Mouse (Mus musculus) frontal cortex, postnatal 10 days (tissue): ENCODE measurements around the gene Gpr108.
A peak's percentile ranks its signal among the peaks of the same experiment; 100 is the strongest.

Experiments used
- DNase-seq, 2 experiments: peaks; one replicate each; pipeline ENCODE4 v3.0.0; 2022; ENCODE audit warnings: low spot score in 2 of 2, mixed read lengths in 1 of 2

Gene Gpr108

DNA sequence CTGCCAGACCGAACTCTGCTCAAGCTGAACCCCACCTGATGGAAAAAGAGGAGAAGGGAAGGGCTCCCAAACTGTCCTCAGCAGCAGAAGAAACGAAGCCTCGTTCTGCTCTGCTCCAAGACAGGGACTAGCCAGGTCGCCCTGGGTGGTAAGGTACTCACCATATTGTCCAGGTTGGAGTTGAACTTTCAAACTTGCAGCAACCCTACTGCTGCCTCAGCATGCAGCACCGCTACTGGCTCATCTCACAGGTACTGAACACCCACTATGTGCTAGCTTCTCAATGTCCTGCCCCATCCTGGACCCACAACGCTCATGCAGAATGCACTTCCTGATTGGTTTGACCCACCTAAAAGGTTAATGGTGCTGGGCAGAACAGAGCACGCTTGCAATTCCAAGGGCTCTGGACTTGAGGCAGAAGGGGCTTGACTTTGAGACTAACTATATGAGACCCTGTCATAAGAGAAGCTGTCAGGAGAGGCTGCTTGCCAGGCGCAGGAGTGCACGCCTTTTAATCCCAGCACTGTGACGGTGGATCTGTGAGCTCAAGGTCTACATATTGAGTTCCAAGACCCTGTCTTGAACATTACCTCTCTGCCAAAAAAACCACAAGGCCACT, 2.8 kb downstream of the Gpr108 start:
- DNase-seq, result no peak

DNA sequence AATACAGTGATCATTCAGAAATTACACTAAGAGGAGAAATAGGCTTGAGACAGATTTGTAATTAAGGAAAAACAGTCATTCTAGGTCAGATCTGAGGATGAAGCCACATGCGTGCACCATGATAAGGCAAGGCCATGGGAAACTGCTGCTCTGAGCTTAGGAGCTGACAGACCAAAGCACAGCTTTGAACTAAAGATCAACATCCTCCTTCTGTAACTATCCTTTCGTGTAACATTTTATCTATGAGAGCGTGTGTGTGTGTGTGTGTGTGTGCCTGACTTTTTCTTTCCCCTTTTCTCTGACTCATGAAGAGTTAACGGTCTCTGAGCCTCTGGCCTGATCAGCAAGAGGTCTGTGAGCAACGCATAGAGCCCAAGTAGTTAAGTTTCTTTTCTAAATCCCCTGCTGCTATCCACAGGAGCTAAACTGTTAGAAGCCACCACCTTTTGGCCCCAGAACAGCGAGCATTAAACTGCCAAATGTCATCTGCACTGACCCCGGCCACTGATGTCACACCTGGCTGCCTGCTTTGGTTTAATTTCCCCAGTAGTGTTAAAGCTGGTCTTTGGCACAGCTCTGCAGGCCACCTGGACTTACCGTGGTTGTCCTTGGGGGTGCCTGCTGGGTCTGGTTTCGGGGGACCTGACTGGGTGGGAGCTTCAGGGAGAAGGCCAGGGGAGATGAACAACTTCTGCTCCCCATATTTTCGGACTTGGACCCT, 4.4 kb downstream of the Gpr108 start:
- DNase-seq, result no peak

DNA sequence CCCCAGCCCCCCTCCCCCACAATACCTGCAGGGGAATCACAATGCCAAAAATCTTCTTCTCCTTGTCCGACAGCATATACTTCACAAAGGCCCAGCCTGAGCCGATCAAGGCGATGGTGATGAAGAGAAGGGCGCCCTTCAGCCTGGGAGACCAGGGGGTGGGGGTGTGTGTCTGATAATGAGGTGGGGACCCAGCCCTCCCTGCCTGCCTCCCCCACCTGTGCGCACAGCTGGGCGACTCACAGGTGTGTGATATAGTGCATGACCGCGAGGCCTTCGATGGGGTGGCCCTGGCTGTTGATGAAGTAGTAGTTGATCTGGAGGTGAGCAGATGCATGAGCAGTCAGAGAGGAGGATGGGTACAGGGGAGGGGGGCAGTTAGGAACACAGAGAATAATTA, 11.1 kb downstream of the Gpr108 start:
- DNase-seq, result no peak

DNA sequence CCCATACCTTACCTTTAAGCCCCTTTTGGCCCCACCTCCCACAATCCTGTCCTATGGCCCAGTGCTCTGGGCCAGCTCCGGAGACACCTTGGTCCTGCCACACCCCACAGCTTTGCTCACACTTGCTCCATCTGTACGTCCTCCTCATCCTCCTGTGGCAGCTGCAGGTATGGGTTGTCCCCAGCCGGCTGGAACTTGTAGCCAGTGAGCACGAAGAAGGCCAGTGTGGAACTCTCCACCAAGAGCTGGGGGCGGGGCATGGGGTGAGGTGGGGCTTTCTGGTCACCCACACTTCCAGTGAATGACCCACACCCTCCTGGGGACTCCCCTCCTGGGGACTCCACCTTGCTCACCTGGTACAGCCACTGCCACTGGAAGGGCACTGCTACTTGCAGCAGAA, 12.4 kb downstream of the Gpr108 start:
- no peak for DNase-seq

DNA sequence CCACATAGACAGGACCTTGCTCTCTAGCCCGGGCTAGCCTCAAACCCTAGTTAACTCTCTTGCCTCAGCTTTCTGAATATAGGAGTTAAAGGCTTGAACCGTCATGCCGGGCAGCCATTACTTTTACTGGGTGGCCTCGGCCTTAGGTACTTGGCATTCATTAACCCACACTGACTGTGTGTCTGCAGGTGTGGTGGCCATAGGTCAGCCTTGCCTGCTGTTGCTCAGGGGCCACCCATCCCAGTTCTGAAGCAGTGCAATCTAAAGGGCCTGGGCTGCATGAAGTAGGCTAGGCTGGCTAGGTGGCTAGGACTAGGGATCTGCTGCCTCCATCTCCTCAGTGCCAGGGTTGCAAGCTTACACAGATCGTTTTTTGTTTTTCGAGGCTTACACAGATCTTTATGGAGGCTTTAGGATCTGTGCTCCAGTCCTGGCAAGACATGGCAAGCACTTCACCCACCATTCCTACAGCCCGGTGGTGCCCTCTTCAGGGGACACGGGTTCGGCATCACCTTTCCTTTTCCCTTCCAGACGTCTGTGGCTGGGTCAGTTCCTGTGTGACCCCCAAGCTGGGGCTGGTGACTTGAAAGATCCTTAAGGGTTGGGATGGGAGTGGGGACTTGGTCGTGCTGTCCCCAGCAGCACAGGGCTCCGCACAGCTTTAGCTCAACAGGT, 13.9 kb downstream of the Gpr108 start:
- DNase-seq, result no peak

DNA sequence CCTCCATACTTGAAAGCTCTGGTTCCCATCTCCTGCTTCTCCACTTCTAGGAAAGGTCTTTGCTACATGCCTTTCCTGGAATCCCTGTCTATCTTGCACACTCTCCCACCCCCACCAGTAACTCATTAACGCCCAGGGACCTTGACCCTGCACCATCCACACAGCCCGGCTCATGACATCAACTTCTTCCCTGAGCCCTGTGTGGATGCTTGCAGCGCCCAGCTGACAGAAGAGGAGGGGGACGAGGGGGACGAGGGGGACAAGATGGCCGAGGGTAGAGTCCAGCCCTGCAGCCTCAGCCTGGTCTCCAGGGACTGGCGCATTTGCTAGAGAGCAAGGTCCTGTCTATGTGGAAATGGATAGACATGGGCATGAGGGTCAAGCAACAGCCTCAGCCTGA, 15.2 kb downstream of the Gpr108 start:
- no peak for DNase-seq

DNA sequence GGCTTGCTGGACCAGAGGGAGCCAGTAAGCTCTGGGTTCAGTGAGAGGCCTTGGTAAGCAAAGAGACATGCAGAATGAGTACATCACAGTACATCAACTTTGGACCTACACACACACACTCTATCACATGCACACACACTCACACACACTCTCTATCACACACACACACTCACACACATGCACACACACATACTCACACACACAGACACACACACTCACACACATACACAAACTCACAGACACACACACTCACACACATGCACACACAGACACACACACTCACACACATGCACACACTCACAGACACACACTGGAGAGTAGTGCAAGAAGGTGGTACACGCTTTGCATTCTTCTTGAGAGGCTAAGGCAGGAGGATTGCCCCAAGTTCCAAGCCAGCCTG, 16.0 kb downstream of the Gpr108 start:
- no peak for DNase-seq

DNA sequence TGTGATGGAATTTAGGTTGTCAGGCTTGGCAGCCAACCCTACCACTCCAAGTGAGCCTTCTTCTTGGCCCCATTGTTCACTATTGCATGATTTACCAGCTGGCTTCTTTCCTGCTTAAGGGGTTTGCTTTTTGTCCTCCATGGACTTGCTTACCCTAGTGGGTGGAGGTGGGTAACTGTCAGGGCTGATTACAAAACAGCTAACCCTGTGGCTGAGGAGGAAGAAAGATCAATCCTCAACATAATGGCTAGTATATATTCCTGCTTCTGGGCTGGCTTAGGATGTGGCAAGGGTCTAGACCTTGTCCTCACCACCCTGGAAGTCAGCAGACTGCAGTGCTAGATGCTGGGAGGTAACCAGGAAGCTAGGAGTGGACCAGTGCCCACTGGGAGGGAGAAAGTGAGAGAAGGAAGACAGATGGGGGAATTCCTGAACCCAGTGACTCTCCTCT, 16.9 kb downstream of the Gpr108 start:
- DNase-seq, result no peak

DNA sequence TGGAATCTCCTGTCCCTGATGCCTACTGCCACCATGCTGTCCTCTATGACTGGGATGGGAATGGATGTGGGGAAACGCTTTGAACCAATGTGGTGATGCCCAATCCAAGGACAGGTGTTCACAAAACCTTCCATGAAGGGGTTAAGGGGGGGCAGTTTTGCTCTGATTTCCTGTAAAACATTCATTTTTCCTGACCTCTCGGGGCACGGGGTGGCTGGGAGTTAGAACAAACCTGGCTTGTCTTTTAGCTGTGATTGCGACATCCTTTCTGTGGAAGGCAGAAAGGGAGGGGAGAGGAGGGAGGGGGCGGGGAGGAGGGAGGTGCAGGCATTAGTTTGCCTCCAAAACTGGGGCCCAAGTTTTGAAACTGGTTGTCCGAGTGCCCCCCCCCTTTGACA, 17.5 kb downstream of the Gpr108 start:
- DNase-seq, result no peak

DNA sequence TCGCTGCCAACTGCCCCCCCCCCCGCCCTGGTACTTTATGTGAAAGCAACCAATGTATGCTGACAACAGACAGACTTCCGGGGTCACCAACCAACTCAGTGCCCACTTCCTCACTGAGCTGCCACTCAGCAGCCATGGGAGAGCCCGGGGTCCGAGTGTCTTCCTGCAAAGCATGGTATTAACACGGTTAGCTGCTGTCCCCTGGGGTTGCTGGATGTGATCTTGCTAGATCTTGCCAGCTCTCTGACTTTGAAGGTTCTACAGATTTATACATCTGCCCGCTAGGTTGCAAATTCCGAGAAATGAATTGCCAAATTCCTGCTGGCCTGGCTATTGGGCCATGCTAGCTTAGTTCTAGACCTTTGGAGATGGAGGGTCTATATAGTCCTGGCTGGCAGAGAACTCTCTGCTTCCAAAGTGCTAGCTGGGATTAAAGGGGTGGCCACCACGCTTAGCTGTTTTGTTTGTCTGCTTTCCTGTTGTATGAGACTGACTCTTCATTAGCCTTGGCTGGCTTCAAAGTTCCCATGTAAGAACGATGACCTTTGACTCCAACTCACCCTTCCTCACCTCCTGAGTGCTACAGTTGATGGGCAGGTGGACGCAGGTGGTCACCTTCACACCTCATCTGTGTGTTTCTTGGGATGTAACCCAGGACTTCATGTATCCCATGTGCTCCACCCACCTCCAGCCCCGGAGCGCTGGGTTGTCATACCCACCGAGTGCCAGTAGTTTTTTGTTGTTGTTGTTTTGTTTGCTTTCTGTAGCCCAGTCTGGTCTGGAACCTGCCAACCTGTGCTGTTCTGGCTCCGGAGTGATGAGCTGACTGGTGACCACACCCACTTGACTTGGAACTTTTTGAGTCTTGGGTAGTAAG, 18.2 kb downstream of the Gpr108 start:
- no peak for DNase-seq

DNA sequence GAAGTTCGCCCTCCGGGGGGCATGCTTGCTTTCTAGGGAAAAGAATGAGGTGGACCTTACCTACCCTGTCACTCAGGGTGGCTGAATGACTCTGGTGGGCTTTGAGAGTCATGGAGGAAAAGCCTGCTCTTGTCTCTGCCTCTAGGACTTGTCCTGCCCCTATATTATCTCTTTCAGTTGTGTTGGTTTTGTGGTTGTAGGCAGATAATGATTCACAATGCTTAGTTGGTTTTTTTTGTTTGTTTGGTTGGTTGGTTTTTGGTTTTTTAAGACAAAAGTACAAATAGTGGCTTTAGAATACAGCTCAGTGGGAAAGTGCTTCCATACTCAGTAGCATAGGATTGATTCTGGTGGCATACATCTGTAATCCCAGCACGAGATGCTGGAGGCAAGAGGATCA, 19.4 kb downstream of the Gpr108 start:
- DNase-seq, result no peak

DNA sequence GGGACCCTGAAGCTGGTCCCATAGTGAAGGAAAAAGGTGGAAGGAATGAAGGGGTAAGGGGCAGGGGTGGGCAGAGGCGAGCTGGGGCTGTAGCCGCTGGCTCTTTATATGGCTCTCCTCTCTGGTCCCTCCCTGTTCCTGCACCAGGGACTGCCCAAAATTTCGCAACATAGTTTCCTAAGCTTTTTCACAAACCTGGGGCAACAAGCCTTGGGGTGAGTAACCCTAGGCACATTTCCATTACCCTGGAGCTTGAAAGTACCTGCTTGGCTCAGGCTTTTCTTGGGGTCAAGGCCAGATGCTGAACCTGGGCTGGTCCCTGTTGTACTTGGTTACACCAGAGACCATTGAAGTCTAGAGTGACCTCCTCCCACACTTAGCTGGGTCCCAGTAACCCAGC, 20.2 kb downstream of the Gpr108 start, which contains the start of gene C3:
Gene C3 (minus strand): TSS at position 123 of the 400 bp plus-strand sequence.
- no peak for DNase-seq

DNA sequence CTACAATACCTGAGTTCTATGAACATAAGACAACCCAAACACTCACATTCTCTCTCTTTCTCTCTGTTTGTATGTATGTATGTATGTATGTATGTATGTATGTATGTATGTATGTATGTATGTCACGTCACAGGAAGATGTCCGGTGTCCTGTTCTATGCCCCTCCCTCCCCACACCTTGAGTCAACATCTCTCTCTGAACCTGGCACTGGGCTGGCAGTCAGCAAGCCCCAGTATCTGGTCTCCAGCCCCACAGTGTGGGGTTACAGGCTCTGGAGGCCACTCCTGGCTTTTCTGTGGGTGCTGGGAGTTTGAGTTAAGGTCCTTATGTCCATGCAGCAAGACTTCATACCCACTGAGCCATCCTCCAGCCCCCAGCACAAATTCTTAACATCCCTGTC, 20.8 kb downstream of the Gpr108 start:
- no peak for DNase-seq

DNA sequence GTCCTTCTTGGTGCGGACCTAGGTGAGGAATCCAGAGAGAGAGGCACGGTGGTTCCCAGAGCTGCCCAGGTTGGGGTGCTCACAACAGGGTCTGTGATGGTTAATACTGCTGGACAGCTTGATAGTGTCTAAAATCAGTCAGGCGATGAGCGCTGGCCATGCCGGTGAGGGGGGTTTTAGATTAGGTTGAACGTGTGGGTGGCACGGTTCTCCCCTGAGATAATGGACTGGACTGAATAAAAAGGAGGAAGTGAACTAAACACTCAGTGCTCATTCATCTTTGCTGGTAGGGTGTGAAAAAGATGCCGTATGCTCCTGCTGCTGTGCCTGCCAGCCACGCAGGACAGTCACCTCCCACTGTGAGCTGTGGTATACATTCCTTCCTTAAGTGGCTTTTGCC, 24.9 kb downstream of the Gpr108 start:
- DNase-seq, result no peak

DNA sequence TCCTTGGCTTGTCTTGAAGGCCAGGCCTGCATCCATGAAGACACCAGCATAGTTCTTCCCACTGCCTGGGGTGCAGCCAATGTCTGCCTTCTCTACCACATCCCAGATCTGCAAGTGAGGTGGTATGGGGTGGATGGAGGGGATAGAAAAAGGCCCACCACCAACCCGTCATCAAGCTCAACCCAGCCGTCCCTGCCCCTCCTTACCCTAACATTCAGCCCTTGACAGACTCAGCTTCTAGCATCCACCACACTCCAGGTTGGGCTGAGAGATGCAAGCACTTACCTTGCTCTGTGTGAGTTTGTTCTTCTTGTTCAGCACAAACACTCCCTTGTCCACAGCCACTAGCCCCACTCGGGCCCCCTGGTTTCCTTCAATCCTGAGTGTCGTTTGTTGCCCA, 26.3 kb downstream of the Gpr108 start:
- DNase-seq, result no peak

DNA sequence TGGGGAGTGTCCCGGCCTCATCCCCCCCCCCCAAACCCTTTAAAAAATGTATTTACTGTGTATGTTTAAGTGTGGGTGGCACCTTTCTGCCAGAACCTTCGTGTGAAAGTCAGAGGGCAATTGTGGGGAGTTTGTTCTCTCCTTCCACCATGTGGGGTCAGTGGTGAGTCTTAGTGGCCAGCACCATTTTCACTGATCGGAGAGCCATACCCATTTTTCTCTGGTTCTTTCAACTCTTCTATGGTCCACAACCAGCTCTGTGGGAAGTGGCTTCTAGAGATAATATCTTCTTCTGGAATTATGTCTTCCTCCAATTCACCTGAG, 28.4 kb downstream of the Gpr108 start:
- DNase-seq, result no peak

DNA sequence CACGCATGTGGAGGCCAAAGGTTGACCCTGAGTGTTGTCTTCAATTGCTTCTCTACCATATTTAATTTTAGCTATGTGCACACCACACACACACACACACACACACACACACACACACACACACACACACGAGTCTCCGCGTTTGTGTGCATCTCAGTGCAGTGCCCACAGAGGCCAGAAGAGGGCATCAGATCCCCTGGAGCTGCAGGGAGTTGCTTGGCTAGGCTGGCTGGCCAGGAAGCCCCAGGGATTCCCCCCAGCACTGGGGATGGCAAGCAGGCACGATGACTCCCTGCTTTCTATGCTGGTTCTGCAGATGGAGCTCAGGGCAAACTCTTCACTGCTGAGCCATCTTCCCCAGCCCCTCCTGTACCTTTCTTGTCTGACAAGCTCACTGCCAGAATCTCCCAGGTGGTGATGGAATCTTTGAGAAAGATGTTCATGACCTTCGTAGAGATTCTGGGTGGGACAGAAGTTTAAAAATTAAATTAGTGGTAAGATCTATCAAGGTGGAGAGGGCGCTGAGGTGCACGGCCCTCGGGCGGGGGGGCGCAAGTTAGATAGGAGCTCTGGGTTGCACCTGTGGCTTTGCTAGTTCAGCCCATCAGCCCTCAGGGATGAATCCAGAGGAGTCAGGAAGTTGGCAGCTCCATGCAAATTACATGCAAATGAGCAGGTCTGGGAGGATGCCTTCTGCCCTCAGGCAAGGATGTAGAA, 28.9 kb downstream of the Gpr108 start:
- peak; percentile 31 to 59 for DNase-seq

DNA sequence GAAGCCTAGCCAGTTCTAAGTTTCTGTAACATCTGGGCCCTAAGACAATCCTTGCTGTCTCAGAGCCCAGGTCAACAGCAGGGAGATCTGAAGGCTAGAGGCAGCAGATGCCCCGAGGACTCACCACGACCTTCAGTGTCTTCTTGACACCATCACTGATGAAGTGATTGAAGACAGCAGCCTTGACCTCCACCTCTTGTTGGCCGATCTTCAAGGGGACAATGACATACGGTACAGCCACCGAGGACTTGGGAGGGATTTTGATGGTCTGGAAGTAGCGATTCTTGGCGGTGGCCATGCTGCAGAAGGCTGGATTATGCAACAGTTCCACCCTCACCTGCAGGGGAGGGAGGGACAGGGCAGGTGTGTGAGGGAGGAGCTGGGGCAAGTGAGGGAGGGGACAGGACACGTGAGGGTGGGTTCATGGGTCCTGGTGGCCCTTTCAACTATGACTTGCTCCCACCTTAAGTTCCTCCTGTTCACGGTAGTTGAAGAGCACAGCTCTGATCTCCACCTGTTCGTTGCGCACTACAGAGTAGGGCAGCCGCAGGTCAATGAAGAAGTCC, 29.8 kb downstream of the Gpr108 start:
- no peak for DNase-seq

DNA sequence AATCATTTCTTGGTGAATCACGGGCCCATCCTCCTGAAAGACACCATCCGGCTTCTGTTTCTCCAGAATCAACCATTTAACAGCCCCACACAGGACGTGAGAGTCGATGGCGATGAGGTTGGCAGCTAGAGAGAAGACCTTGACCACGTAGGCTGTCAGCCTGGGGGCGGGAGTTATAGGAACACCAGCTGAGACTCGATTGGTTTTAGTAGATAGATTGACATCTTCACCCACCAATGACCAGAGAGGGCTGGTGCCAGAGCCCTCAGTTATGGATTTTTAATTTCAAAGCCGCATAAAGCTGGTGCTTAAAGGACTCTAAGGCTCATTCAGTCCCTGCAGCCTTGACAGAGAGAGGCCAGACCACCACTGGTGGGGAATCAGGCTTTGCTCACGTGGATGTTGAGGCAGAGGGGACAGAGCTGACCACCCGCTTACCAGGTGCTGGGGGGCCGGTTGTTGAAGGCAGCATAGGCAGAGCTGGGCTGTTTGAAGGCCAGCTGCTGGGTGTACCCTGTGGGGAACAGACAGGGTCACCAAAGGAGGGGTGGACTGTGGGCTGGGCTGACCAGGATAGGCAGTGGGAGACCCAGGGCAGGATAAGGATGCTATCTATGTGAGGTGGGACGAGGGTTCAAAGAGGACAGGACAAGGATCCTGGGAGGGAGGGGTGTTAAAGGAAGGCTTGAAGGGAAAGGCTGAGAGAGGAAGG, 33.4 kb downstream of the Gpr108 start:
- no peak for DNase-seq

DNA sequence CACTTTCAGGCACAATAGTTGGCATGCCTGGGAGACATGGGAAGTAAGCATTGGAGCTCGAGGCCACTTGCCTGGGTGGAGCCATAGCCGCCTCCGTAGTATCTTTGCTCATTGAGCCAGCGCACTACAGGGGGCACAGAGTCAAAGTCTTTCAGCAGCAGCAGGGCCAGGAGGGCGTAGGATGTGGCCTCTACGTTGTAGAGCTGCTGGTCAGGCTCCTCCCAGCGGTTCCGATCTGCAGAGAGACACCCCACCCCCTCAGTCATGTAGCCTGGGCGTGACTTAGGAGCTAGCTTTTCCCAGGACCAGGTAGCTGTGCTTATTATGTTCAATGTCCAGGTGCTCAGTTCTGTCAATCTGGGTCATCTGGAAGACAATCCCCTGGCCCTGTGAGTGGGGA, 36.7 kb downstream of the Gpr108 start:
- DNase-seq, result no peak

DNA sequence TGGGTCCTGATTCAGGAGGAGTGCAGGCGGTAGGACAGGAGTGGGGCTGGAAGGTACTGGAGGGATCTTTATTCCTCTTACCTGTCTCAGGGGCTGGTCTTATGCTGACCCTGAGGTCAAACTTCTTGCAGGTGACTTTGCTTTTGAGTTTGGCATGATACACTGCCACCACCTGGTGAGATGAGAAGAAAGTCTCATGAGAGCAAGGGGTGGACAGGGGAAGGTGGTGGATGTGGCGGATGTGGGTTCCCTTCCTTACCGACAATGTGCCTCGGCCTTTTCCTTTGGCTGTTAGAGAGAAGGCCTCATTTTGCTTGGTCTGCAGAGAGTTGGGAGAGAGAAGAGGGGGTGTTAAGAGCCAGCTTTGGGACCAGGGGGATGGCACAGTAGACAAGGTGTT, 38.9 kb downstream of the Gpr108 start:
- DNase-seq, result no peak
